Mouse (Mus musculus): ENCODE results near the gene Rerg. TPM values are rescaled to one million over a fixed set of nuclear protein-coding genes. Genes with fewer than 3 reads are reported as not detected.

The Rerg gene
- polyA plus RNA-seq, 1 experiment = 6.8 TPM

GRCm38 (mm10) chr6:137166843-137167242 is 3.5 kb downstream of the Rerg start:
- Histone ChIP-seq H3K4me1 (ENCODE audit: control insufficient read depth, insufficient read depth, low read length) (no peaks in the 10 kb centered on the region), H3K27ac (ENCODE audit: insufficient read depth, low read length) (no peak overlapping the region), H3K4me3 (ENCODE audit: insufficient read depth, low read length) (no peak overlapping the region)
- TF ChIP-seq CTCF (IDR thresholded peaks at IDR 0.05; ENCODE audit: extremely low read depth, insufficient read depth, low read length) = no peak
- TF ChIP-seq POLR2A (IDR thresholded peaks at IDR 0.05; ENCODE audit: extremely low read depth, insufficient read depth, low read length) = no peak

GRCm38 (mm10) chr6:137163571-137163970 is 6.7 kb downstream of the Rerg start:
- H3K27ac ChIP-seq (ENCODE audit: insufficient read depth, low read length) = no peak overlapping the region
- H3K4me3 ChIP-seq (ENCODE audit: insufficient read depth, low read length) = no peak overlapping the region
- H3K4me1 ChIP-seq (ENCODE audit: control insufficient read depth, insufficient read depth, low read length) = no peaks in the 10 kb centered on the region
- TF ChIP-seq CTCF (IDR thresholded peaks at IDR 0.05; ENCODE audit: extremely low read depth, insufficient read depth, low read length) = no peak
- TF ChIP-seq POLR2A (IDR thresholded peaks at IDR 0.05; ENCODE audit: extremely low read depth, insufficient read depth, low read length) = no peak

DNA sequence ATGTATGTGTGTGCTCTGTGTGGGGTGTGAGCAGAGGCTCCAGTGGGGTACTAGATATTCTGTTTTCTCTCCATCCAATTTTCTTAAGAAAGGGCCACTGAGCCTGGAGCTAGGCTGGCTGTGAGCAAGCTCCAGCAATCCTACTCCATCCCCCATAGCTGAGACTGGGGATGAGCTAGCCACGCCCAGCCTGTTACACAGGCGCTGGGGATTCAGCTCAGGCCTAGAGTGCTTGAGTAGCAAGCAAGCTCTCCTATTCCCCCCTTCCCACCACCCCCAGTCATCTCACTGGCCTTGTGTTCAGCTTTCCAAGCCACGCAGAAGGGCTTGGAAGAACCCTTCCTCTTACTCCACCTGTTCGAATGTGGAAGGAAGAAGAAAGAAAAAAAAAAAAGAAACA is 7.2 kb downstream of the Rerg start:
- H3K27ac ChIP-seq (ENCODE audit: insufficient read depth, low read length) = no peak overlapping the region
- TF ChIP-seq CTCF (IDR thresholded peaks at IDR 0.05; ENCODE audit: extremely low read depth, insufficient read depth, low read length) (no peak), POLR2A (IDR thresholded peaks at IDR 0.05; ENCODE audit: extremely low read depth, insufficient read depth, low read length) (no peak)
- H3K4me1 ChIP-seq (ENCODE audit: control insufficient read depth, insufficient read depth, low read length) = no peaks in the 10 kb centered on the region
- H3K4me3 ChIP-seq (ENCODE audit: insufficient read depth, low read length) = no peak overlapping the region

DNA sequence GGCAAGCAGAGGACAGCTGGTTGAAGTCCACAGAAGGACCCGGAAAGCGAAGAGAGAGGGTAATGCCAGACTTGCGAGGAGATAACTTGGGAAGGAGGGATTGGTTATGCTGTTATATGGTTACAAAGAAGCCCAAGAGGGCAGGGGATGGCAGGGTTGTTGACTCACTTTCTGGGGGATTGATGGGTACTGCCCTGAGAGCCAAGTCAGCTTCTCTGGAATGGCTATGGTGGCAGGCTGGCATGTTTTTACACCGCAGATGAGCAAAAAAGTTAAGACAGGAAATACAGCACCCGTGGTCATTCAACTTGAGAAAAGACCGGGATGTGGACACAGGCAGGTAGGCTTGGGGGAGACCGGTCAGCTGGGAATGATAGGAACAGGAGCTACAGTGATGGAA is 7.8 kb downstream of the Rerg start:
- H3K4me1 ChIP-seq (ENCODE audit: control insufficient read depth, insufficient read depth, low read length) = no peaks in the 10 kb centered on the region
- H3K4me3 ChIP-seq (ENCODE audit: insufficient read depth, low read length) = no peak overlapping the region
- TF ChIP-seq CTCF (IDR thresholded peaks at IDR 0.05; ENCODE audit: extremely low read depth, insufficient read depth, low read length) (no peak), POLR2A (IDR thresholded peaks at IDR 0.05; ENCODE audit: extremely low read depth, insufficient read depth, low read length) (no peak)
- H3K27ac ChIP-seq (ENCODE audit: insufficient read depth, low read length) = no peak overlapping the region

DNA sequence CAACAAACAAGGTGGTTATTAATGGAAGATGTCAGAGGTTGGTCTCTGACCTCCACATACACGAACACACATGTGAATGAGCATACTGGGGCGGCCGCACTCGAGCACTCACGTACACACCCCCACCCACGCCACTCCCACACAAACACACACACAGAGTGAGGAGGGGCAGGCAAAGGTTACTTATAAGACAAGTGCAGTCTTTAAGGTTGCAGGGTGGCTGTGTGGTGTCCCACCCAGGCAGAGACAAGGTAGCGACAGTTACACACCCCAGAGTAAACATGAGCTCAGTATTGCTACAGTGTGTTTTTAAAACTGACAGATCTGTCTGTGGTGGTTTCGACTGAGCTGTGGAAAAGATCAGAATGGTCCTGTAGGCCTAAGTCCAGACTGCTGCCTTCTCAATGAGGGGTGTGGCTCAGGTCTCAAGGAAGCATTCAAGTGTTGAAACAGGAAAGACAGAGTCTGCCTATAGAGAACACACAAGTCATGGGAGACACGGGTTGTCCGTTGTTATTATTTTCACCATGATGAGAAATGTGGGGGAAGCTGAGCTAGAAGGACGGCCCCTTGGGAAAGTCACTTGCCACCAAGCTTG is 8.7 kb downstream of the Rerg start:
- no peak overlapping the region for H3K4me3 ChIP-seq (ENCODE audit: insufficient read depth, low read length)

GRCm38 (mm10) chr6:137159372-137159926 is 10.8 kb downstream of the Rerg start:
- Histone ChIP-seq H3K4me1 (ENCODE audit: control insufficient read depth, insufficient read depth, low read length) (no peaks in the 10 kb centered on the region), H3K27ac (ENCODE audit: insufficient read depth, low read length) (no peak overlapping the region), H3K4me3 (ENCODE audit: insufficient read depth, low read length) (no peak overlapping the region)
- TF ChIP-seq POLR2A (IDR thresholded peaks at IDR 0.05; ENCODE audit: extremely low read depth, insufficient read depth, low read length) (no peak), CTCF (IDR thresholded peaks at IDR 0.05; ENCODE audit: extremely low read depth, insufficient read depth, low read length) (no peak)

More for the DNA sequence above, 8.7 kb downstream of the Rerg start:
- no peaks in the 10 kb centered on the region for H3K4me1 ChIP-seq (ENCODE audit: control insufficient read depth, insufficient read depth, low read length)
- TF ChIP-seq POLR2A (IDR thresholded peaks at IDR 0.05; ENCODE audit: extremely low read depth, insufficient read depth, low read length) (no peak), CTCF (IDR thresholded peaks at IDR 0.05; ENCODE audit: extremely low read depth, insufficient read depth, low read length) (no peak)
- H3K27ac ChIP-seq (ENCODE audit: insufficient read depth, low read length) = no peak overlapping the region

GRCm38 (mm10) chr6:137156437-137157219 is 13.7 kb downstream of the Rerg start:
- TF ChIP-seq POLR2A (IDR thresholded peaks at IDR 0.05; ENCODE audit: extremely low read depth, insufficient read depth, low read length) (no peak), CTCF (IDR thresholded peaks at IDR 0.05; ENCODE audit: extremely low read depth, insufficient read depth, low read length) (no peak)
- H3K27ac ChIP-seq (ENCODE audit: insufficient read depth, low read length) = no peak overlapping the region

GRCm38 (mm10) chr6:137155196-137156137 is 14.8 kb downstream of the Rerg start:
- Histone ChIP-seq H3K4me3 (ENCODE audit: insufficient read depth, low read length) (no peak overlapping the region), H3K27ac (ENCODE audit: insufficient read depth, low read length) (no peak overlapping the region), H3K4me1 (ENCODE audit: control insufficient read depth, insufficient read depth, low read length) (no peaks in the 10 kb centered on the region)
- TF ChIP-seq POLR2A (IDR thresholded peaks at IDR 0.05; ENCODE audit: extremely low read depth, insufficient read depth, low read length) = no peak
- TF ChIP-seq CTCF (IDR thresholded peaks at IDR 0.05; ENCODE audit: extremely low read depth, insufficient read depth, low read length) = no peak

More at GRCm38 (mm10) chr6:137156437-137157219, 13.7 kb downstream of the Rerg start:
- H3K4me3 ChIP-seq (ENCODE audit: insufficient read depth, low read length) = no peak overlapping the region
- H3K4me1 ChIP-seq (ENCODE audit: control insufficient read depth, insufficient read depth, low read length) = no peaks in the 10 kb centered on the region

GRCm38 (mm10) chr6:137153021-137153420 is 17.3 kb downstream of the Rerg start:
- Histone ChIP-seq H3K4me3 (ENCODE audit: insufficient read depth, low read length) (no peak overlapping the region), H3K27ac (ENCODE audit: insufficient read depth, low read length) (no peak overlapping the region)
- no peak for TF ChIP-seq POLR2A (IDR thresholded peaks at IDR 0.05; ENCODE audit: extremely low read depth, insufficient read depth, low read length)
- TF ChIP-seq CTCF (IDR thresholded peaks at IDR 0.05; ENCODE audit: extremely low read depth, insufficient read depth, low read length) = no peak

More at GRCm38 (mm10) chr6:137153021-137153420, 17.3 kb downstream of the Rerg start:
- H3K4me1 ChIP-seq (ENCODE audit: control insufficient read depth, insufficient read depth, low read length) = no peaks in the 10 kb centered on the region

All from cortical plate, adult 2 months (tissue).